In the genomic region with DNA sequence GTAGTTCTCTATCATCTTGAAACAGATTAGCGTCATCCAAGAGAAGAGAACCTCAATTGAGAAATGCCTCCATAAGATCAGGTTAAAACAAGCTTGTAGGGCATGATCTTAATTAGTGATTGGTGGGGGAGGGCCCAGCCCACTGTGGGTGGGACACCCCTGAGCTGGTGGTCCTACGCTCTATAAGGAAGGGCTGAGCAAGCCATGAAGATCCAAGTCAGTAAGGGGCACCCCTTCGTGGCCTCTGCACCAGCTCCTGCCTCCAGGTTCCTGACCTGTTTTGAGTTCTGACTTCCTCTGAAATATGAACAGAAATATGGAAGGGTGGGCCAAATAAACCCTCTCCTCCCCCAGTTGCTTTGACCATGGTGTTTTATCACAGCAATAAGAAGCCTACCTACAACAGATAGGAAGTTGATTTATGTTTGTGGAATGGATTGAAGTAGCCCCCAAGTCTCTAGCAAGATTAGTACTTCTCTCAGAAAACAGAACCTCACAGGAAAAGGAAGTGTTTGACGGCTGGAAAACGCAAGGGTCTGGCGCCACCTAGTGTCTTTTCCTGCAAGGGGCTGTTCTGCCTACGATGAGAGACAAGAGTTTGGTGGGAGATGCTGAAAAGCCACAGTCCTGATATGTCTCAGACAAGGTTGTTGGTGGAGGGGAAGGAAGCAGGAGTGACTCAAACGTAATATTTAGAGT, we compare ENCODE assay signal across 8 mouse cellular contexts.
A peak's percentile ranks its signal among the peaks of the same experiment; 100 is the strongest.
DNase-seq lines count a peak whose midpoint lies in the region; ATAC-seq and TF ChIP-seq lines count a peak whose summit lies in the region.

No protein-coding gene starts in this region.

- no peak overlapping the region for H3K9ac ChIP-seq in hindbrain, embryonic 12.5 days

- no peaks in the 10 kb centered on the region for H3K4me1 ChIP-seq in cerebellum, adult 2 months (ENCODE audit: control insufficient read depth, insufficient read depth, low read length)
- H3K4me1 ChIP-seq in hindbrain, embryonic 12.5 days = peaks cover 12% of the 10 kb centered on the region

- H3K4me3 ChIP-seq in cerebellum, adult 2 months (replicated peaks; ENCODE audit: insufficient read depth, low read depth, low read length) = no peak overlapping the region
- no peak overlapping the region for H3K4me3 ChIP-seq in hindbrain, embryonic 12.5 days

- no peaks in the 10 kb centered on the region for H3K36me3 ChIP-seq in hindbrain, embryonic 12.5 days

- peak; percentile 55; the same call in 1 of the 2 replicates for ATAC-seq in hindbrain, embryonic 12.5 days (ENCODE audit: low FRiP score)

- no peaks in the 10 kb centered on the region for H3K27me3 ChIP-seq in cerebellum, adult 2 months (ENCODE audit: control insufficient read depth, insufficient read depth, low read length)
- no peaks in the 10 kb centered on the region for H3K27me3 ChIP-seq in hindbrain, embryonic 12.5 days

- WGBS in cerebellum, adult 2 months = 26% methylated on average over 8 of the region's 8 CpGs
- WGBS in hindbrain, embryonic 12.5 days = 30% methylated on average over 8 of the region's 8 CpGs

- no peak overlapping the region for H3K4me2 ChIP-seq in hindbrain, embryonic 12.5 days (replicated peaks)

- peak; percentile 93 for DNase-seq in NIH3T3 (ENCODE audit: low read depth)
- DNase-seq in cerebellum, adult 2 months = peak; percentile 64 to 77
- peak; percentile 88 for DNase-seq in forelimb bud, embryonic 11.5 days (ENCODE audit: low read depth, low spot score)
- peak; percentile 69 for DNase-seq in layer of hippocampus, adult 9-11 months
- peak; percentile 93 for DNase-seq in lung, postnatal 14 days
- DNase-seq in ovary, postnatal 36 days (ENCODE audit: low spot score) = peak; percentile 76
- DNase-seq in thymus, postnatal 25 days = peak; percentile 88

- no peak for TF ChIP-seq POLR2A in cerebellum, adult 2 months (IDR thresholded peaks at IDR 0.05; ENCODE audit: borderline replicate concordance, insufficient read depth, low read length)

- H3K9me3 ChIP-seq in hindbrain, embryonic 12.5 days (replicated peaks) = no peaks in the 10 kb centered on the region

- H3K27ac ChIP-seq in cerebellum, adult 2 months (ENCODE audit: insufficient read depth, low read length) = no peak overlapping the region
- no peak overlapping the region for H3K27ac ChIP-seq in hindbrain, embryonic 12.5 days

- peak; percentile 96 for TF ChIP-seq CTCF in cerebellum, adult 2 months (IDR thresholded peaks at IDR 0.05; ENCODE audit: borderline replicate concordance, insufficient read depth, low read depth, low read length)
